Mouse (Mus musculus) testis, postnatal 14 days (tissue): ENCODE data around the gene Dnah11.

ENCODE experiments used
- DNase-seq: peaks from one replicate; pipeline ENCODE4 v3.0.0; 2021; ENCODE audit warnings: low spot score

Gene Dnah11

GRCm38 (mm10) chr12:118085291-118085690 lies 113.6 kb downstream of the Dnah11 start:
- DNase-seq: no peak

- no peak for DNase-seq
Observed at GRCm38 (mm10) chr12:118084806-118085205, 114.0 kb downstream of the Dnah11 start.

GRCm38 (mm10) chr12:118084134-118084533 lies 114.7 kb downstream of the Dnah11 start:
- no peak for DNase-seq

GRCm38 (mm10) chr12:118080441-118080840 lies 118.4 kb downstream of the Dnah11 start:
- DNase-seq: no peak

GRCm38 (mm10) chr12:118078434-118078989 lies 120.3 kb downstream of the Dnah11 start:
- DNase-seq: no peak

GRCm38 (mm10) chr12:118076802-118077201 lies 122.0 kb downstream of the Dnah11 start:
- DNase-seq: no peak

- DNase-seq: no peak
Observed at GRCm38 (mm10) chr12:118072181-118072872, 126.5 kb downstream of the Dnah11 start.

GRCm38 (mm10) chr12:118071667-118072066 lies 127.2 kb downstream of the Dnah11 start:
- DNase-seq: no peak

GRCm38 (mm10) chr12:118068785-118069184 lies 130.1 kb downstream of the Dnah11 start:
- DNase-seq: no peak

- no peak for DNase-seq
Observed at GRCm38 (mm10) chr12:118062343-118062742, 136.5 kb downstream of the Dnah11 start.

- DNase-seq: no peak
Observed at GRCm38 (mm10) chr12:118056876-118057275, 142.0 kb downstream of the Dnah11 start.

- no peak for DNase-seq
Observed at GRCm38 (mm10) chr12:118045381-118045780, 153.5 kb downstream of the Dnah11 start.

- no peak for DNase-seq
Observed at GRCm38 (mm10) chr12:118043130-118043647, 155.7 kb downstream of the Dnah11 start.

GRCm38 (mm10) chr12:118042196-118042595 lies 156.6 kb downstream of the Dnah11 start:
- DNase-seq: no peak

- no peak for DNase-seq
Observed at GRCm38 (mm10) chr12:118034990-118035389, 163.9 kb downstream of the Dnah11 start.

GRCm38 (mm10) chr12:118025771-118026170 lies 173.1 kb downstream of the Dnah11 start:
- DNase-seq: no peak

- DNase-seq: no peak
Observed at GRCm38 (mm10) chr12:118018936-118019335, 179.9 kb downstream of the Dnah11 start.

- DNase-seq: no peak
Observed at GRCm38 (mm10) chr12:118013872-118014271, 185.0 kb downstream of the Dnah11 start.

- no peak for DNase-seq
Observed at GRCm38 (mm10) chr12:118011921-118012320, 186.9 kb downstream of the Dnah11 start.

GRCm38 (mm10) chr12:117994938-117995337 lies 203.9 kb downstream of the Dnah11 start:
- no peak for DNase-seq

GRCm38 (mm10) chr12:117993499-117993898 lies 205.3 kb downstream of the Dnah11 start:
- peak; percentile 47 for DNase-seq

- DNase-seq: no peak
Observed at GRCm38 (mm10) chr12:117989018-117989828, 209.6 kb downstream of the Dnah11 start.

GRCm38 (mm10) chr12:117980315-117980714 lies 218.5 kb downstream of the Dnah11 start:
- DNase-seq: no peak
